Mouse (Mus musculus) cortical plate, adult 2 months (tissue): ENCODE results near the gene Dynll1.

ENCODE experiments used
- CTCF ChIP-seq: fragments of 200-500 bp; IDR thresholded peaks from 2 replicates; pipeline ENCODE4 v1.5.1; 2011; ENCODE audit warnings: mild to moderate bottlenecking, control low read depth, low read length; ENCODE audit not compliant: insufficient read depth; ENCODE audit errors: extremely low read depth
- POLR2A ChIP-seq: fragments of 200-500 bp; IDR thresholded peaks from 2 replicates; pipeline ENCODE4 v1.6.1; 2011; ENCODE audit warnings: mild to moderate bottlenecking, low read length, control low read depth; ENCODE audit not compliant: insufficient read depth; ENCODE audit errors: extremely low read depth

DNA sequence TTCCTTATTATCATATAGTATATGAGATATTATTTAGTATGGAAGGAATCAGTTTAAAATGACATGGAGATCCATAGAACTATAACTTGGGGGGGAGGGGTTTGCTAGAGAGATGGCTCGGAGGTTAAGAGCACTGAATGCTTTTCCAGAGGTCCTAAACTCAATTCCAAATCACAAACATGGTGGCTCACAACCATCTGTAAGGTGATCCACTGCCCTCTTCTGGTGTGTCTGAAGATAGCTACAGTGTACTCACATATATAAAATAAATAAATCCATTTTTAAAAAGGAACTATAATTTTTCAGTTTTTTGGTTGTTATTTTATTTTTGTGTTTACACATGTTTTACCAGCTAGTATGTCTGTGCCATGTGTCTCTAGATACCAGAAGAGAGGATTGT lies 26.4 kb downstream of the Dynll1 start:
- TF ChIP-seq POLR2A (no peak), CTCF (no peak)
